Mouse (Mus musculus) liver, postnatal 0 days (tissue): ENCODE results near the gene Chpt1.

Source experiments
- CTCF ChIP-seq: sonication (generic); IDR thresholded peaks from 2 replicates; pipeline ENCODE4 v1.5.1; 2016; ENCODE audit warnings: antibody characterized with exemption, low read depth
- EP300 ChIP-seq: IDR thresholded peaks from 2 replicates; pipeline ENCODE4 v1.6.1; 2016; ENCODE audit warnings: antibody characterized with exemption, low read depth, mild to moderate bottlenecking

GRCm38 (mm10) chr10:88441224-88441623 is 62.6 kb downstream of the Chpt1 start:
- TF ChIP-seq EP300 = no peak
- TF ChIP-seq CTCF = no peak
